Mouse (Mus musculus) G1E (cell line): Measurements from ENCODE around the gene Trim50.

Experiments
- CTCF ChIP-seq: IDR thresholded peaks from 2 replicates; pipeline ENCODE4 v1.5.1; 2012; ENCODE audit warnings: low read depth, low read length, inconsistent platforms, mixed read lengths
- GATA1 ChIP-seq: IDR thresholded peaks from 2 replicates; pipeline ENCODE4 v1.6.1; 2012; ENCODE audit warnings: borderline replicate concordance, low read length, inconsistent platforms, mixed read lengths
- GATA2 ChIP-seq: IDR thresholded peaks from 2 replicates; pipeline ENCODE4 v1.6.1; 2012; ENCODE audit warnings: low read depth, low read length, inconsistent platforms, borderline replicate concordance
- POLR2AphosphoS5 ChIP-seq: IDR thresholded peaks from 2 replicates; pipeline ENCODE4 v1.6.1; 2012; ENCODE audit warnings: low read depth, low read length, inconsistent platforms; ENCODE audit not compliant: insufficient replicate concordance
- TAL1 ChIP-seq: conservative IDR thresholded peaks from 2 replicates; pipeline ENCODE4 v1.6.1; 2012; ENCODE audit warnings: low read depth, low read length, inconsistent platforms, mixed read lengths

GRCm38 (mm10) chr5:135322197-135322596, 30.9 kb upstream of the Trim50 start:
- no peak for TF ChIP-seq CTCF
- no peak for TF ChIP-seq TAL1
- no peak for TF ChIP-seq GATA1
- no peak for TF ChIP-seq POLR2AphosphoS5
- TF ChIP-seq GATA2, result no peak
